Mouse (Mus musculus) kidney, embryonic 15.5 days (tissue): ENCODE results near the gene Sec14l2. TPM values are rescaled to one million over a fixed set of nuclear protein-coding genes. Genes with fewer than 3 reads are reported as not detected.

Source experiments
- ATAC-seq: fragments of 200-750 bp; cut with Nextera tagmentation; replicated peaks from 2 replicates; pipeline ENCODE4 v1.8.0; 2017; ENCODE audit warnings: moderate TSS enrichment; ENCODE audit not compliant: low FRiP score
- H3K27ac ChIP-seq: fragments of 300-500 bp; sonication (generic); 2 replicates; pipeline ENCODE4 v1.5.1; 2015; ENCODE audit warnings: mild to moderate bottlenecking, inconsistent platforms
- H3K27me3 ChIP-seq: fragments of 300-500 bp; sonication (generic); 2 replicates; pipeline ENCODE4 v1.6.1; 2015; ENCODE audit warnings: inconsistent platforms
- H3K36me3 ChIP-seq: fragments of 300-500 bp; sonication (generic); 2 replicates; pipeline ENCODE4 v1.6.1; 2015; ENCODE audit warnings: inconsistent platforms
- H3K4me1 ChIP-seq: fragments of 300-500 bp; sonication (generic); 2 replicates; pipeline ENCODE4 v1.6.1; 2015; ENCODE audit warnings: inconsistent platforms
- H3K4me2 ChIP-seq: fragments of 300-500 bp; sonication (generic); 2 replicates; pipeline ENCODE4 v1.6.1; 2015; ENCODE audit warnings: moderate library complexity, mild to moderate bottlenecking, inconsistent platforms
- H3K4me3 ChIP-seq: fragments of 300-500 bp; sonication (generic); replicated peaks from 2 replicates; pipeline ENCODE4 v1.5.1; 2015; ENCODE audit warnings: mild to moderate bottlenecking, inconsistent platforms
- H3K9ac ChIP-seq: fragments of 300-500 bp; sonication (generic); 2 replicates; pipeline ENCODE4 v1.6.1; 2015; ENCODE audit warnings: mild to moderate bottlenecking, inconsistent platforms
- H3K9me3 ChIP-seq: fragments of 300-500 bp; sonication (generic); replicated peaks from 2 replicates; pipeline ENCODE4 v1.6.1; 2016; ENCODE audit warnings: inconsistent platforms
- WGBS: fragments of 180-500 bp; shearing (Covaris S2); methylation state at CpG from one replicate; pipeline ENCODE4 v1.1.7; 2015; ENCODE audit warnings: mixed read lengths; 5-methylcytosine and 5-hydroxymethylcytosine counted together
- microRNA-seq: library from miRNA; unstranded; fragments of <30 nt; microRNA quantifications from one replicate; pipeline ENCODE4, GENCODE M21; 2016
- polyA plus RNA-seq: library from polyadenylated mRNA; unstranded; fragments of >200 nt; fragmentation: Nextera tagmentation; extraction: Ambion mirVana; gene quantifications from 2 replicates; pipeline ENCODE4 v1.2.1, GENCODE M21; 2015

The Sec14l2 gene
- polyA plus RNA-seq, 1 experiment from 2014 or later = 1.3 TPM

GRCm38 (mm10) chr11:4064627-4065122, 58.5 kb downstream of the Sec14l2 start, which contains the start of gene Sec14l3:
Gene Sec14l3, plus strand, starts transcription at chr11:4064841.
- WGBS = 63% methylated on average over 5 of the region's 5 CpGs
- Histone ChIP-seq H3K9me3 (no peaks in the 10 kb centered on the region), H3K4me2 (no peak within 1 kb of the TSS), H3K27ac (no peak within 1 kb of the TSS), H3K9ac (no peak within 1 kb of the TSS), H3K4me1 (no peaks in the 10 kb centered on the region), H3K36me3 (no peaks in the 10 kb centered on the region), H3K27me3 (no peaks in the 10 kb centered on the region), H3K4me3 (no peak within 1 kb of the TSS)
- ATAC-seq = no peak

- Histone ChIP-seq H3K4me2 (no peak overlapping the region), H3K36me3 (no peaks in the 10 kb centered on the region), H3K27ac (no peak overlapping the region), H3K4me1 (no peaks in the 10 kb centered on the region), H3K27me3 (no peaks in the 10 kb centered on the region), H3K9me3 (no peaks in the 10 kb centered on the region), H3K9ac (no peak overlapping the region), H3K4me3 (no peak overlapping the region)
- WGBS = 47% methylated on average over 6 of the region's 6 CpGs
- ATAC-seq = no peak
Observed at GRCm38 (mm10) chr11:4062981-4063380, 60.2 kb downstream of the Sec14l2 start.

- Histone ChIP-seq H3K27me3 (no peaks in the 10 kb centered on the region), H3K9me3 (no peaks in the 10 kb centered on the region), H3K27ac (no peak overlapping the region), H3K36me3 (no peaks in the 10 kb centered on the region), H3K9ac (no peak overlapping the region), H3K4me2 (no peak overlapping the region), H3K4me3 (no peak overlapping the region), H3K4me1 (no peaks in the 10 kb centered on the region)
- WGBS = 86% methylated on average over 4 of the region's 4 CpGs
- no peak for ATAC-seq
Observed at GRCm38 (mm10) chr11:4062523-4062922, 60.7 kb downstream of the Sec14l2 start.

GRCm38 (mm10) chr11:4060866-4061575, 62.2 kb downstream of the Sec14l2 start:
- H3K9me3 ChIP-seq = no peaks in the 10 kb centered on the region
- no peaks in the 10 kb centered on the region for H3K4me1 ChIP-seq
- no peak overlapping the region for H3K4me2 ChIP-seq
- no peaks in the 10 kb centered on the region for H3K36me3 ChIP-seq
- no peak overlapping the region for H3K27ac ChIP-seq
- H3K9ac ChIP-seq = no peak overlapping the region
- ATAC-seq = no peak
- H3K27me3 ChIP-seq = no peaks in the 10 kb centered on the region
- no peak overlapping the region for H3K4me3 ChIP-seq
- 69% methylated on average over 5 of the region's 5 CpGs for WGBS

- Histone ChIP-seq H3K4me3 (no peak overlapping the region), H3K27me3 (no peaks in the 10 kb centered on the region), H3K4me1 (no peaks in the 10 kb centered on the region), H3K36me3 (no peaks in the 10 kb centered on the region), H3K9ac (no peak overlapping the region), H3K4me2 (no peak overlapping the region), H3K9me3 (no peaks in the 10 kb centered on the region; the same call in 1 of the 2 replicates), H3K27ac (no peak overlapping the region)
- no peak for ATAC-seq
- WGBS = 17% methylated on average over 5 of the region's 5 CpGs
Observed at GRCm38 (mm10) chr11:4053586-4053985, 69.6 kb downstream of the Sec14l2 start.

- 84% methylated on average over 6 of the region's 6 CpGs for WGBS
- Histone ChIP-seq H3K27me3 (no peaks in the 10 kb centered on the region), H3K9me3 (no peaks in the 10 kb centered on the region; the same call in 1 of the 2 replicates), H3K27ac (no peak overlapping the region), H3K9ac (no peak overlapping the region), H3K4me3 (no peak overlapping the region), H3K36me3 (no peaks in the 10 kb centered on the region), H3K4me2 (no peak overlapping the region), H3K4me1 (no peaks in the 10 kb centered on the region)
- ATAC-seq = no peak
Observed at GRCm38 (mm10) chr11:4048438-4048837, 74.8 kb downstream of the Sec14l2 start.

- Histone ChIP-seq H3K27ac (no peak overlapping the region), H3K4me3 (no peak overlapping the region), H3K9ac (no peak overlapping the region), H3K4me2 (no peak overlapping the region), H3K4me1 (no peaks in the 10 kb centered on the region), H3K27me3 (no peaks in the 10 kb centered on the region), H3K9me3 (no peaks in the 10 kb centered on the region; the same call in 1 of the 2 replicates), H3K36me3 (no peaks in the 10 kb centered on the region)
- no peak for ATAC-seq
- 90% methylated on average over 2 of the region's 2 CpGs for WGBS
Observed at GRCm38 (mm10) chr11:4047766-4048165, 75.4 kb downstream of the Sec14l2 start.

Small RNA genes within 50 kb of the gene (microRNA-seq; reads per million reads assigned to microRNA genes)
- gene Mir3060 = 2.1 reads per million, percentile 10 among the genes with 10 or more reads in this experiment

Other genes starting within 250 kb of the Sec14l2 start
- gene 4921536K21Rik, start 228.3 kb downstream of the Sec14l2 start, polyA plus RNA-seq = 0.49 and 0.64 TPM in 2 replicates
- 13.0 and 13.4 TPM in 2 replicates for gene Dusp18, start 228.2 kb downstream of the Sec14l2 start, polyA plus RNA-seq
- 4.6 and 5.1 TPM in 2 replicates for gene Slc35e4, start 208.8 kb downstream of the Sec14l2 start, polyA plus RNA-seq
- gene Tcn2, start 191.3 kb downstream of the Sec14l2 start, polyA plus RNA-seq = 92.9 and 102 TPM in 2 replicates
- gene Pes1, start 159.4 kb downstream of the Sec14l2 start, polyA plus RNA-seq = 95.1 and 95.5 TPM in 2 replicates
- gene 4930556J24Rik, start 146.6 kb downstream of the Sec14l2 start, polyA plus RNA-seq = 0.44 TPM in 1 of 2 replicates, not detected in the other
- 5.3 and 6.7 TPM in 2 replicates for gene Gal3st1, start 139.8 kb downstream of the Sec14l2 start, polyA plus RNA-seq
- not detected in 2 replicates for gene Sec14l4, start 92.0 kb downstream of the Sec14l2 start, polyA plus RNA-seq
- gene Sec14l3, start 58.6 kb downstream of the Sec14l2 start, polyA plus RNA-seq = not detected in 2 replicates
- 15.9 and 16.0 TPM in 2 replicates for gene Mtfp1, start 28.0 kb downstream of the Sec14l2 start, polyA plus RNA-seq
- 27.4 and 28.2 TPM in 2 replicates for gene Rnf215, start 11.8 kb upstream of the Sec14l2 start, polyA plus RNA-seq
- gene Ccdc157, start 36.9 kb upstream of the Sec14l2 start, polyA plus RNA-seq = 7.2 and 9.0 TPM in 2 replicates
- gene Sf3a1, start 36.9 kb upstream of the Sec14l2 start, polyA plus RNA-seq = 57.8 and 61.7 TPM in 2 replicates
- gene Tbc1d10a, start 63.4 kb upstream of the Sec14l2 start, polyA plus RNA-seq = 43.9 and 44.5 TPM in 2 replicates
- gene Castor1, start 94.8 kb upstream of the Sec14l2 start, polyA plus RNA-seq = 6.0 and 6.5 TPM in 2 replicates
- gene Osm, start 113.0 kb upstream of the Sec14l2 start, polyA plus RNA-seq = not detected in 2 replicates
- gene Lif, start 134.1 kb upstream of the Sec14l2 start, polyA plus RNA-seq = 0.08 and 0.22 TPM in 2 replicates